Mouse (Mus musculus): ENCODE measurements around the gene Nedd9.
"Not testable (repeated sequence)": the region's sequence is repeated elsewhere in the genome, so short reads cannot be mapped to it uniquely, and the experiment has no call there.

Gene Nedd9

GRCm38 (mm10) chr13:41374886-41375285 lies 112.3 kb downstream of the Nedd9 start:
- no peak for DNase-seq (ENCODE audit: low spot score in 2 of 2)

- DNase-seq (ENCODE audit: low spot score in 2 of 2) = no peak
Measured at GRCm38 (mm10) chr13:41372555-41373460, 114.4 kb downstream of the Nedd9 start.

GRCm38 (mm10) chr13:41371547-41371946 lies 115.6 kb downstream of the Nedd9 start:
- DNase-seq (ENCODE audit: low spot score in 2 of 2) = no peak

GRCm38 (mm10) chr13:41368612-41369011 lies 118.5 kb downstream of the Nedd9 start:
- DNase-seq (ENCODE audit: low spot score in 2 of 2) = no peak

- DNase-seq (ENCODE audit: low spot score in 2 of 2) = no peak
Measured at GRCm38 (mm10) chr13:41367176-41367611, 120.0 kb downstream of the Nedd9 start.

- not testable (repeated sequence) for DNase-seq (ENCODE audit: low spot score in 2 of 2)
Measured at GRCm38 (mm10) chr13:41366609-41367008, 120.6 kb downstream of the Nedd9 start.

- no peak for DNase-seq (ENCODE audit: low spot score in 2 of 2)
Measured at GRCm38 (mm10) chr13:41364273-41364672, 122.9 kb downstream of the Nedd9 start.

- DNase-seq (ENCODE audit: low spot score in 2 of 2) = no peak
Measured at GRCm38 (mm10) chr13:41362909-41363308, 124.3 kb downstream of the Nedd9 start.

GRCm38 (mm10) chr13:41360272-41360815 lies 126.8 kb downstream of the Nedd9 start:
- DNase-seq (ENCODE audit: low spot score in 2 of 2) = no peak

GRCm38 (mm10) chr13:41359330-41360215 lies 127.6 kb downstream of the Nedd9 start:
- DNase-seq (ENCODE audit: low spot score in 2 of 2) = no peak

GRCm38 (mm10) chr13:41358480-41359180 lies 128.5 kb downstream of the Nedd9 start:
- DNase-seq (ENCODE audit: low spot score in 2 of 2) = peak; percentile 92 to 97

- DNase-seq (ENCODE audit: low spot score in 2 of 2) = peak in 1 of 2 experiments; percentile 25
Measured at GRCm38 (mm10) chr13:41358009-41358408, 129.2 kb downstream of the Nedd9 start.

- DNase-seq (ENCODE audit: low spot score in 2 of 2) = peak in 1 of 2 experiments; percentile 5
Measured at GRCm38 (mm10) chr13:41357586-41357985, 129.6 kb downstream of the Nedd9 start.

- no peak for DNase-seq (ENCODE audit: low spot score in 2 of 2)
Measured at GRCm38 (mm10) chr13:41357161-41357560, 130.0 kb downstream of the Nedd9 start.

GRCm38 (mm10) chr13:41355552-41355951 lies 131.6 kb downstream of the Nedd9 start:
- DNase-seq (ENCODE audit: low spot score in 2 of 2) = no peak

- DNase-seq (ENCODE audit: low spot score in 2 of 2) = no peak
Measured at GRCm38 (mm10) chr13:41354591-41354990, 132.6 kb downstream of the Nedd9 start.

- no peak for DNase-seq (ENCODE audit: low spot score in 2 of 2)
Measured at GRCm38 (mm10) chr13:41353676-41354075, 133.5 kb downstream of the Nedd9 start.

GRCm38 (mm10) chr13:41352352-41352751 lies 134.8 kb downstream of the Nedd9 start:
- no peak for DNase-seq (ENCODE audit: low spot score in 2 of 2)

GRCm38 (mm10) chr13:41350589-41350988 lies 136.6 kb downstream of the Nedd9 start:
- no peak for DNase-seq (ENCODE audit: low spot score in 2 of 2)

GRCm38 (mm10) chr13:41349770-41350169 lies 137.4 kb downstream of the Nedd9 start:
- DNase-seq (ENCODE audit: low spot score in 2 of 2) = no peak

- no peak for DNase-seq (ENCODE audit: low spot score in 2 of 2)
Measured at GRCm38 (mm10) chr13:41345756-41346155, 141.4 kb downstream of the Nedd9 start.

All from frontal cortex, postnatal 36 days (tissue).